Mouse (Mus musculus) adrenal gland (tissue): ENCODE data around the gene Sgsm2.

Source experiments
- intact Hi-C: fragments of 180-260 bp; cut with DNase I; formaldehyde crosslinking; loops from one replicate; pipeline ENCODE4 v1.15.1; 2025

The Sgsm2 gene

DNA sequence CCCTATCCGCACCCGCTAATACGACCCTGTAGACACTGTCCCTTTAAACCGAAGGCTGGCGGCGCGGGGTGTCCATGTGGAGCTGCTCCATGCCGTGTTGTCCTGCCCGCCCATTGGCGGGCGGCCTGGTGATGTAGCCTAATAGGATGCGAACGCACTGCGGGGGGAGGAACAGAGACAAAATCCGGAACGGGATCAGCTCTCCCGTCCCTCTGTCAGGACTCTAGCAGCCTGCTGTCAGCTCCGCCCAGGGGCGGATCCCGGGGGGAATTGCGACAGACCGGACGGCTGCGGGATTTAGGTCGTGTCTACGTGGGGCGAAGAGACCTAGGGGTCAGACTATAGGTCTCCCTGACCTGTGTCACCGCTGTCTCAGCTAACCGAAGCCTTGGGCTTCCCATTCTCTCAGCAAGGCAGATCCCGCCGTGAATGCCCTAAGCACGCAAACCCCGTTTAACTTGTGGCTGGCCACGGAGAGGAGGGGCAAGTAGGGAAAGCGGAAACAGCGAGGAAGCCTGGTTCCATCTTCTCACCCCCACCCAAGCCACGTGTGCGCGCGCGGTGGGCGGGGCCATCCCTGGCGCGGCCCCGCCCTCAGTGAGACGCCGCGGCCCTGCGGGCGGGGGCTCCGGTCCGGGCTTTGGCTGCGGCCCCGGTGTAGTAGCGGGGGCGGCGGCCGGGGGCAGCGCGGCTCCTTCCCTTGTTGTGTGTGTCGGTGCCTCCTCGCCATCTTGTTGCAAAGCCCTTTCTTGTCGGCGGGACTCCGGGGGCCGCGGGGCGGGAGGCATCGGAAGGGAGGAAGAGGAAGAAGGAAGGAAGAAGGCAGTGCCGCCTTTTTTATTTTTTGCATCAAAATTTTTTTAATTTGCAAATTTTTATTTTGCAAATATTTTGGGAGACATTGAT, 66.4 kb downstream of the Sgsm2 start, which contains the start of gene Mnt:
Gene Mnt, plus strand, starts transcription at position 665 of the 906 bp plus-strand sequence.
- intact Hi-C loops: no loop called here

DNA sequence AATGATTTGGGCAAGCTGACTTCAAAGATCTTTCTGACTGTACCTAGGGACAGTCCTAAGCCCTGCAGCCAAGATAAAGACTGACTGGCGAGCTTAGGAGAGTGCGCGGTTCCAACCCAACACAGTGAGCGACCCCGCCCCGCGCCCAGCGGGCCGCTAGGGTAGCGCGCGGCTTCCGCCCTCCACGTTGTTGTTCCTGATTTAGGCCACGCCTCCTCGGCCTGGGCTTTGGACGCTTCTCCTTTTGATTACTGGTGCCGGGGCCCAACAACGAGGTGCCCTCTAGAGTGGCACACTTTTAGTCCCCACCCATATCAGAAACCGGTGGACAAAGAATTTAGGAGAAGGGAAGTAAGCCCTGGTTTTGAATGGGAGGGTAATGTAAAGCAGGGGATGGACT, 67.0 kb downstream of the Sgsm2 start:
- intact Hi-C loops: no loop called here

DNA sequence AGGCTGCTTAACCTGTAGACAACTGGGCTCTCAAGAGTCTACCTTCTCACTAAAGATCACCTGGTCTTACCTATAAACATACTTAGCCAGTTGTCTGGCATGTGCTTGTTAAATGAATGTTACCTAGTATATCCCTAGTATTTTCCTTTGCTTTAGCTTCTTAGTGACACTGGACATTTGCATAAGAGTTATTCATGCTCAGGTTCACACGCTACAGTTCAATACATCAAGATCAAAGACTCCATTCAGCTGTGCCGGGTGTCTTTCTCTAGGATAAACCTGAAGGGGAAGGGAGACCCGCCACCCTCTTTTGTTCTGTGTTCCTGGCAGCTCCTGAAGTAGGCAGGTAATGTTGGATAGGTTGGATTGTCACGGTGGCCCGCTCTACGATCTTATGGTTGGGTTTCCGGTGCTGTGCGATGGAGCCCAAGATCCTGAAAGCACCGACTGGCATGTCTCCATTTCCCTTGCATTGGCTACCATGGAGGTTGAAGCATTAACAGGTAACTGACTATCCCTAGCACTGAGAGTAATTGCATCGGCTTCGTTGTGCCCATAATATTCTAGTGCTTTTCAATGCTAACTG, 67.8 kb downstream of the Sgsm2 start:
- intact Hi-C loops: no loop called here

DNA sequence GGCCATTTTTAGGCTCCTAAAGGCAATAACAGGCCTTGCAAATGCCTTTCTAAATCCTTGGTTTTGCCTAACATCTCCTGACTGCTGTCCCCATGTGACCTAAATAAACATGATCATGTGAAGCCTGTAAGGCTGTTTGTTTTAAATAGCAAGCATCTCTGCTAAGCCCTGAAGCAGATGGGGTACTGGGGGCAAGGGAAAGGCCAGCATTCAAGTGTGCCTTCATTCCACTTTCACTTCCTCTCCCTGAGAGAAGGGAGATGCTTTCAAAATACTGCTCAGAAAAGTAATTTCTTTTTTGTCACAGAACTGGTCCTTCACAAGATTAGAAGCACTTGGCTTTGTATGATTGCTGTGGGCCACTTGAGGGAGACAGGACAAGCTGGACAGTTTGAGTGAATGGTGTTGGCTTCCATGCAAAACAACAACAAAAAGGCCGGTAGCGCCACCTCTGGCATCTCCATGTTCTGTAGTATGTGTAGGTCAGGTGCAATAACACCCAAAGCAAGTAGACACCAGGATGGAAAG, 68.4 kb downstream of the Sgsm2 start:
- intact Hi-C loops: no loop called here

DNA sequence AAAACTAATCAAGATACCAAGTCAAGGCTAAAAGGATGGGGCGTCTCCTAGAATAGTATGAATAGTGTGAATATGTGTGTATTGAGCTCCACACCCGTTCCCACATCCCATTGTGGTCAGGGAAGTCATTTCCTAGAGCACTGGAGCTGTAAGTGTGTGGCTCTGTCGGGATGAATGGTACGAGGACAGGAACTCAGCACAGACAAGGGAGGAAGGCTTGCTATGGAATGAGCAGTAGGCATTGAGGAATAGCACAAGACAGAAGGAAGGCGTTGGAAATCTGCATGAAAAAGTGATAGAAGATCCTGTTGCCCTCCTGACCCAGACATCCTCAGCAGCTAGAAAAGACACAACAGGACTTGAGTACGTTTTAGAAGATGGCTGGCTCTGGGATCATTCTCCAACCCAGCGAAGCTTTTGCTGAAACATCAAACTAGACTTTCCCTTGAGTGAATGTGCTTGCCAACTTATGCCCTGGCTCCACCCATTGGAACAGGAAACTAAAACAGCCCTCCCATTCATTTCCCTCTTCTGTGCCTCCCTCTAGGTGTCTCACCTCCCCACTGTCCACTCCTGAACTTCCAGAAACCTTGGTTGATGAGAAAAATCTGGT, 69.0 kb downstream of the Sgsm2 start:
- intact Hi-C loops: no loop called here

DNA sequence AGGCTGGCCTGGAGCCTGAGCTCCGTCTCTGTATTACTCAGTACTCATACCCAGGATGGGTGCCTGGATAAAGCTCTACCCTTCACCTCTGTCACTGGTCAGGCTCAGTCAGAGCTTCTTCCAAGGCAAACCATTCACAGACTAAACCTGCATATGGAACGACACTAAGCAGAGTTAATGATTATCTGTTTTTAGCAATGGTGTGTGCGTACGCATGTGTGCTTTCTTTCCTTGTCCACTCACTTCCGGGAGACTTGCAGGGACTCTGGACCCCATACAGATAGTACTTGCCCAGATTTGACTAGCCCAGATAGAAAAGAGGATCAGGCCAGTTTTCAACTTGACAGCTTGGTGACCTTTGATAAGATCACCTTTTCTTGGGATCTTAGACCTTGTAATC, 70.2 kb downstream of the Sgsm2 start:
- intact Hi-C loops: no loop called here

DNA sequence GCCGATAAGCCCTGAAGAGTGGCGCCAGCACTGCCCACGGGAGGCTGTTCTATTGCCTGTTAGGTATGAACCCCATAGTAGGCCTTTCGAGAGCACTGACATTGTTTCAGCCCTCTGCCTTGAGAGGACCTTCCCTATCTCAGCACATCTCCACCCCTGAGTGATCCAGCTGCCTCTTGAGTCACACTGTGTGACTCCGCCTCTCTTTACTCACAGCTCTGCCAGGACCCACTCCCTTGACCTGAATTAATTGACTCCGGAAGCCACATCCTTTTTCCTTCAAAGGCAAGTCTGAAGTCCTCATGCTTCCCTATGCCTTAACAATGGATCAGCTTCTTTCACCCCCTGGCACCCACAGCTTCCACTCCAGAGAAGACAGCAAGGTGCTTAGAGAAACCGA, 70.7 kb downstream of the Sgsm2 start:
- intact Hi-C loops: no loop called here

DNA sequence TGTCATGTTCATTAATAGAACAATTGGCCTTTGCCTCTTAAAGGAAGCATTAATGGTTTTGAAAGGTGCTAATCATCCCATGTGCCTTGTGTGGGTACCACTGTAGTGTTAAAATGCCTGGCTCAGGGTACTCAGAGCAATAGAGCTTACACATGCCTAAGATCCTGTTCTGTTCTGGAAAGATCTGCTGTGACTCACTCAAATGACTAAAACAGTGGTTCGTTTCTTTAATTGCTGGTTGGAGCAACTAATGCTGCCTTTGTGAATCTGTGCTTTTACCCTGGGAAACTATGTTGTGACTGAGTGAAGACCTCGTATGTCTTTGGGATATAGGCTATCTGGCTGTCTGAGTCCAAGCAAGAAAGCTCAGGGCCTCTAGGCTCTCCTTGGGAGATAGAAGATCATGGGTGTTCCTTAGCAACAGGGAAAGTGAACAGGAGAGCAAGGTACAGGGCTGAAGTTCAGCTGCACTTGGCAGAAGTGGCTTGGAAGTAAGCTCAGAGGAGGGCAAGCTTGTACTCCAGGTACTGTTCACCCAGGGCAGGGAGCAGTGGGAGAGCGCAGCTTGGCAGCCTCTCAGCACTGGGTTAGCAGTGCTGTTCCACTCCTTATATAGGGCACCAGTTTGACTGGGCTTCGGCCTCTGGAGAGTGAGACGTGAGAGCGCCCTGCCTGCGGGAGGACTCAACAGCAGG, 74.0 kb downstream of the Sgsm2 start:
- intact Hi-C loops: no loop called here

DNA sequence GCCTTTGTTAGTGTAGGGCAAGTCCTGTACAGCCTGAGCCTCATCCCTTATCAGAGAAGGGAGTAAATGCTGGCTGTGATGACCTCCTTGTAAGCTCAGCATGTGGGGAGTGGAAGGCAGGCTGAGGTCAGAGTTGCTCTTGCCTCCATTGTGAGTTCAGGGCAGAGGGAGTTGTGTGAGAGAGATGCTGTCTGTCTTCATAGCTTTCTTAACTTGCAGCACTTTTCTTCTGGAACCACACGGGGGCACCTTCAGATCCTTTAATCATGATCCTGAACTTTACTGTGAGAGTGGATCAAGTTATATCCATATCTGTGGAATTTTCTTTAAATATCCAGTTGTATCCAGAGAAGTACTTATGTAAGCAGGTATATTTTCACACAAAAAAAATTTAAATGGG, 75.4 kb downstream of the Sgsm2 start:
- intact Hi-C loops: loop anchor here (2.0 kb wide), 1 partner anchor 27 kb away; no protein-coding TSS in a partner anchor

DNA sequence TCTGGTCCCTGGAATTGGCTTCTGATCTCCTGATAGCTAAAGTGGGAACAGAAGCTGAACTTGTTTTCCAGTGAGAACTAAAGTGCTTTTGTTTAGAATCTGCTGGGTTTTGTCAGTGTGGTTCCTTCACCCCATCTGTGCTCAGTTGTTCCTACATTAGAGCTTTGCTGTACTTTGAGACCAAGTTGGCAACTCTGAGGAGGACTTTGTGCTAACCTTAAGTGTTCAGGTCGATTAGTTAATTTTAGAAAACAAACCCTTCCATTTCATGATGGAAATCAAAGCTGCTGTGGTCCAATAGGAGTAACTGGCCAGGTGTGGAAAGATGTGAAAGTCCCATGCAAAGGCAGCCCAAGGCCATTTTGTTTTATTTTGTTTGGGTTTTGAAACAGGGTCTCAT, 75.9 kb downstream of the Sgsm2 start:
- intact Hi-C loops: loop anchor here (2.0 kb wide), 1 partner anchor 28 kb away; no protein-coding TSS in a partner anchor

DNA sequence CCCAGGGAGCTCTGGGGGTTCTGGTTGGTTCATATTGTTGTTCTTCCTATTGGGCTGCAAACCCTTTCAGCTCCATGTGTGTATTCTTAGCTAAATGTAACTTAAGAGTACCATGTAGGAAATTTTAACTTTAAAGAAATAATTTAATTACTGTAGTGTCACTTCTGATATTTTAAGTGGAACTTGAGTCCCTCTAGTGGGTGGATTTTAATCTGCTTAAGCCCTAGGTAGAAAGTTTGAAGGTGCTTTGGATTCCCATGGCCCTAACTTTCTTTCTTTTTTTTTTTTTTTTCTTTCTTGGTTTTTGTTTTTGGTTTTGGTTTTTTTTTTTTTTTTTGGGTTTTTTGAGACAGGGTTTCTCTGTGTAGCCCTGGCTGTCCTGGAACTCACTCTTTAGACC, 81.1 kb downstream of the Sgsm2 start:
- intact Hi-C loops: loop anchor here (5.0 kb wide), 1 partner anchor 183 kb away; no protein-coding TSS in a partner anchor

DNA sequence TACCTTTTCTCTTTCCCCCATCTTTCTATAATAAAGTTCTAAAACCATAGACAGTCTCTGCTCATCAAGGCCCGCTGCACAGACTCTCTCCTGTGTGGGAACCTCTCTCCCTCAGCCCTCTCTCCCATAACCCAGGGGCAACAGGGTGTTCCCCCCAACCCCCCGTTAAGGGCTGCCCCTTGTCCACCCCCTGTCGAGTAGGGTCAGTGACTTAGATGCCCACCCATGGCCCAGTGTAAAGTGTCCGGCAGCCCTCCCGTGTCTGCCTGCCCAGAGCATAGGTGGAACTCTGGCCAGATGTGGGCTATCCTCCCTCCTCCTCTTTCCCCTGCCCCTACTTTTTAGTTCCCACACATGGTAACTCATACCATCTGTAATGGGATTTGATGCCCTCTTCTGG, 85.3 kb downstream of the Sgsm2 start:
- intact Hi-C loops: loop anchor here (5.0 kb wide), 1 partner anchor 36 kb away; no protein-coding TSS in a partner anchor

DNA sequence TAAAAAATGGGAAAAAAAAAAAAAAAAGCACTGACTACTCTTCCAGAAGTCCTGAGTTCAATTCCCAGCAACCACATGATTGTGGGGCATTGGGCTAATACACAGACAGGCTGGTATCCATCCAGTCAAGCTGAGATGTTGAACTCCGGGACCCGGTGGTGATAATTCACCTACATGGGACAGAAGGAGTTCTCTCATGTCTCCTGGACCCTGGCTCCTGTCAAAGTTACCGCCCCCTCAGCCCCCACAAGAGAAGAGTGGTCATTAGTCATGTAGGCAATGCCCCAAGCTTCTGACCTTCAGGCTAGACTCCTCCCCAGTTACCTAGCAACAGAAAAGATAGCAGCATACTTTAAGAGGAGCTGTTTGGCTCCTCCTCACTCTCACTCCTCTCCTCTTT, 85.8 kb downstream of the Sgsm2 start:
- intact Hi-C loops: loop anchor here (5.0 kb wide), 1 partner anchor 36 kb away; no protein-coding TSS in a partner anchor

DNA sequence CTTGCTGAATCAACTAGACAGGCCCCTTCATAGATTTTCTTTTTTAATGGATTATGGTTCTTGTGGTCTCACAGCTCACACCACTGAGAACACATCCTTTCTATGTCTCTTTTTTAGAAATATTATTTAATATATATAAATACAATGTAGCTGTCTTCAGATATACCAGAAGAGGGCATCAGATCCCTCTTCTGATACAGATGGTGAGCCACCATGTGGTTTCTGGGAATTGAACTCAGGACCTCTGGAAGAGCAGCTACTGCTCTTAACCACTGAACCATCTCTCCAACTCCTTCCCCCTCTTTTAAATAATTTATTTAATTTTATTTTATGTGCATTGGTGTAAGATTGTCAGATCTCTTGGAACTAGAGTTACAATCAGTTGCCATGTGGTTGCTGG, 86.7 kb downstream of the Sgsm2 start:
- intact Hi-C loops: loop anchor here (5.0 kb wide), 1 partner anchor 37 kb away; no protein-coding TSS in a partner anchor

DNA sequence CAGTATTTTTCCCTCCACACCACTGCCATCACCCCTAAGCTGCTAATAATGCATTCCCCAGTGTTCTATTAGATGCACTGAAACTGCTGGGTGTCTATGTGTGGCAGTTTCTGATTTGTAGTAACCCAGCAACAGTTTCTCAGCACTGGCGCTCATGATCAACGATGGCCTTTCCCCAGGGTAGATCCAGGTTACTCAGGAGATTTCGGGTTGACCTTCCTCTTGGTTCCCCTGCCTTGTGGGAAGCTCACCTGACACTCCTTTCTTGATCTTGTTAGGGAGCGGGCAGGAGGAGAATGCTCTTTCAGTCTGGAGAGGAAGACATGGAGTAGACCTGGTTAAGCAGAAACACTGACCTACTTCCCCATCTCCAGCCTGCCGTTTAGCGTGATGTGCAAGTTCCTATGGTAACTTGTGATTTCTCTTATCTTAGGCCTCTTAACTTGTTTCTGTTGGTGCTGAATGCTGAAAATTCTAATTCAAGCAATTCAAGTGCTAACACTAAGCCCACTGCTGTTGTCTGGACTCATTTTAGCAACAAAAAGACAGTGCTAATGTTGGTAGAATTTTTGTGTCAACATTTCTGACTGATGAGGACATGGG, 88.5 kb downstream of the Sgsm2 start:
- intact Hi-C loops: no loop called here

DNA sequence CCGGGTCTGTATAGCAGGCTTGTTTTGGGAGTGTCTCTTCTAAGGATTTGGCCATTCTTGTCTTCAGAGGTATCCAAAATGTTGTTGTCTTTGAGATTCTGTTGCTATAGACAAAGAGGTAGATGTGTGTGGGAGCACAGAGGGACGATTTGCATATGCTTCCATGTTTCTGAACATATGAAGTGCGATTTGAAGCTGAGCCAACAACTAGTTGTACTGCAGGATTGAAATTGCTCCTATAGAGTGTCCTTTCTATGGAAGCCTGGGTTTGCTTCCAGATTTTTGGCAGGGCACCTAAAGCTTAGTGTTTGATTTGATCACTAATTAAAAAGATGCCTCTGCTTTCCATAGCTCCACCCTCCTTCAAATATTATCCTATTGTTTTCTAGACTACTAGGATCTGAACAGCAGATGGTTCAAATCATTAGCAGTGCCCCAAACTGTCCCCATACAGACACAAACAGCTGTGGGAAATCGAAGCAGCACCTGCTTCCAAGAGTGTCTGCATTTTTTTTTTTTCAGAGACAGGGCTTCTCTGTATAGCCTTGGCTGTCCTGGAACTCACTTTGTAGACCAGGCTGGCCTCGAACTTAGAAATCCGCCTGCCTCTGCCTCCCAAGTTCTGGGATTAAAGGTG, 89.5 kb downstream of the Sgsm2 start:
- intact Hi-C loops: no loop called here

DNA sequence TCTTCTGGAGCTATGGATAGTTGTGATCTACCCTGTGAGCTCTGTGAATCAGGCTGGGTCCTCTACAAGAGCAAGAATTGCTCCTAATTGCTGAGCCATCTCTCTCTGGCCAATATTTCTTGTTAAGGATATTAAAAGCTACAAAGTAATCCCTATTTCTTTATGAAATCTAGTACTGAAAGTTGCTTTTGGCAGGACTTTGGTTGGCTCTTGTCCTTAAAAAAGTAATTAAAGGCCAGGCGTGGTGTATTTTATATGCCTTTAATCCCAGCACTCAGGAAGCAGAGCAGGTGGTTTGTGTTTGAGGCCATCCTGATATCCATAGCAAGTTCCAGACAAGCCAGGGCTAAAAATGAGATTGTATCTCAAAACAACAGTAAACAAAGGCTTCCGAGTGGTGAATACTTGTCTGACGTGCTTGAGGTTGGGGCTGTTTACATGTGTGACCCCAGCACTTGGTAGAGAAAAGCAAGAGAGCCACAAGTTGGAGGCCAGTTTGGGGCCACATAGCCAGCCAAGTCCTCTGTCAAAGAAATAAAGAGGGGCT, 92.7 kb downstream of the Sgsm2 start:
- intact Hi-C loops: no loop called here

DNA sequence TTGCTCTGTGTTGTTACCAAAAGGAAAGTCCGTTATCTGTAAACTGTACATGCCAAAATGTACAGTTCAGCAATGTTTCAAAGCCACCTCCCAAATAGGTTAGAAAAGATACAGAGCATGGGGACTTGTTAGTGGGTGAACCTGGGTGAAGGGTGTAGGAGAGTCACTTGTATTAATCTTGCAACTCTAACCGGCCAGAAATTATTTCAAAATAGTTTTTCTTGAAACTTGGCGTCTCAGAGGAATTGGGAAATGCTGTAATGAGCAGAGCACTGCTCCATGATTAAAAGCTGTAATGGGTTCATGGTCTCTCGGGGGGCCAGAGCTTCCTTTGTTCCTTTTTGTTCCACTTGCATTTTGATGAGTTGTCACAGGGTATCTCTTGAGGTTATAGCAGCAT, 96.2 kb downstream of the Sgsm2 start:
- intact Hi-C loops: no loop called here
